Mouse (Mus musculus): ENCODE data around the gene Sprr2a2. TPM values are rescaled to one million over a fixed set of nuclear protein-coding genes. Genes with fewer than 3 reads are reported as not detected.
"Not testable (repeated sequence)": the region's sequence is repeated elsewhere in the genome, so short reads cannot be mapped to it uniquely, and the experiment has no call there.

The Sprr2a2 gene
- polyA plus RNA-seq, 2 experiments, result 9.7 to 10.2 TPM

GRCm38 (mm10) chr3:92280963-92281606 lies 65.4 kb downstream of the Sprr2a2 start:
- H3K9me3 ChIP-seq (ENCODE audit: control insufficient read depth, low read length); ATAC-seq (ENCODE audit: low FRiP score, low read depth); H3K27ac ChIP-seq (replicated peaks; ENCODE audit: low read depth, low read length); H3K27me3 ChIP-seq (ENCODE audit: control insufficient read depth, insufficient read depth, low read length); H3K9ac ChIP-seq (ENCODE audit: low read depth, low read length, severe bottlenecking); H3K4me1 ChIP-seq (ENCODE audit: control insufficient read depth, insufficient read depth, low read length); H3K36me3 ChIP-seq (ENCODE audit: control insufficient read depth, insufficient read depth, low read length); H3K4me3 ChIP-seq (replicated peaks; ENCODE audit: low read length); H3K4me2 ChIP-seq (replicated peaks; ENCODE audit: low read depth, low read length, severe bottlenecking); DNase-seq (ENCODE audit: low spot score): not testable (repeated sequence)
- 79% methylated on average over 5 of the region's 12 CpGs for WGBS

- H3K4me3 ChIP-seq (replicated peaks; ENCODE audit: low read length); DNase-seq (ENCODE audit: low spot score); H3K36me3 ChIP-seq (ENCODE audit: control insufficient read depth, insufficient read depth, low read length); H3K27ac ChIP-seq (replicated peaks; ENCODE audit: low read depth, low read length); H3K9me3 ChIP-seq (ENCODE audit: control insufficient read depth, low read length); H3K4me1 ChIP-seq (ENCODE audit: control insufficient read depth, insufficient read depth, low read length); H3K9ac ChIP-seq (ENCODE audit: low read depth, low read length, severe bottlenecking); H3K4me2 ChIP-seq (replicated peaks; ENCODE audit: low read depth, low read length, severe bottlenecking); ATAC-seq (ENCODE audit: low FRiP score, low read depth); H3K27me3 ChIP-seq (ENCODE audit: control insufficient read depth, insufficient read depth, low read length): not testable (repeated sequence)
- WGBS, result 68% methylated on average over 1 of the region's 1 CpGs
Observed at GRCm38 (mm10) chr3:92285101-92285500, 69.4 kb downstream of the Sprr2a2 start, which contains the start of gene Sprr2a3. TSS of gene Sprr2a3 (plus strand) at chr3:92285417.

GRCm38 (mm10) chr3:92288489-92288888 lies 72.8 kb downstream of the Sprr2a2 start:
- H3K9me3 ChIP-seq (ENCODE audit: control insufficient read depth, low read length); H3K27ac ChIP-seq (replicated peaks; ENCODE audit: low read depth, low read length); H3K4me1 ChIP-seq (ENCODE audit: control insufficient read depth, insufficient read depth, low read length); H3K9ac ChIP-seq (ENCODE audit: low read depth, low read length, severe bottlenecking); DNase-seq (ENCODE audit: low spot score); ATAC-seq (ENCODE audit: low FRiP score, low read depth); H3K27me3 ChIP-seq (ENCODE audit: control insufficient read depth, insufficient read depth, low read length); H3K4me2 ChIP-seq (replicated peaks; ENCODE audit: low read depth, low read length, severe bottlenecking); H3K4me3 ChIP-seq (replicated peaks; ENCODE audit: low read length); H3K36me3 ChIP-seq (ENCODE audit: control insufficient read depth, insufficient read depth, low read length): not testable (repeated sequence)
- WGBS, result 84% methylated on average over 4 of the region's 6 CpGs

Other genes starting within 250 kb of the Sprr2a2 start
- 1.0 and 1.3 TPM in 2 replicates for gene Pglyrp3, start 201.3 kb upstream of the Sprr2a2 start, polyA plus RNA-seq (2012; rRNA removed)
- 2.1 and 2.2 TPM in 2 replicates for gene Pglyrp3, start 201.3 kb upstream of the Sprr2a2 start, polyA plus RNA-seq (2014; fragmentation: Nextera tagmentation; extraction: Ambion mirVana)
- gene Lor, start 132.8 kb upstream of the Sprr2a2 start, polyA plus RNA-seq (2012; rRNA removed), result 9.0 and 9.7 TPM in 2 replicates
- gene Lor, start 132.8 kb upstream of the Sprr2a2 start, polyA plus RNA-seq (2014; fragmentation: Nextera tagmentation; extraction: Ambion mirVana), result 10.3 and 14.0 TPM in 2 replicates
- 0.09 and 0.29 TPM in 2 replicates for gene Prr9, start 92.0 kb upstream of the Sprr2a2 start, polyA plus RNA-seq (2012; rRNA removed)
- 3.0 and 6.2 TPM in 2 replicates for gene Prr9, start 92.0 kb upstream of the Sprr2a2 start, polyA plus RNA-seq (2014; fragmentation: Nextera tagmentation; extraction: Ambion mirVana)
- not detected in 2 replicates for gene Lelp1, start 73.2 kb upstream of the Sprr2a2 start, polyA plus RNA-seq (2012; rRNA removed)
- gene Lelp1, start 73.2 kb upstream of the Sprr2a2 start, polyA plus RNA-seq (2014; fragmentation: Nextera tagmentation; extraction: Ambion mirVana), result not detected in 2 replicates
- 0.19 and 0.29 TPM in 2 replicates for gene Sprr2a1, start 121 bp upstream of the Sprr2a2 start, polyA plus RNA-seq (2012; rRNA removed)
- gene Sprr2a1, start 121 bp upstream of the Sprr2a2 start, polyA plus RNA-seq (2014; fragmentation: Nextera tagmentation; extraction: Ambion mirVana), result 0.26 and 0.45 TPM in 2 replicates
- 0.63 TPM in 2 replicates for gene Sprr2a3, start 69.5 kb downstream of the Sprr2a2 start, polyA plus RNA-seq (2012; rRNA removed)
- gene Sprr2a3, start 69.5 kb downstream of the Sprr2a2 start, polyA plus RNA-seq (2014; fragmentation: Nextera tagmentation; extraction: Ambion mirVana), result 0.44 and 0.52 TPM in 2 replicates
- not detected in 2 replicates for gene Sprr2b, start 100.7 kb downstream of the Sprr2a2 start, polyA plus RNA-seq (2012; rRNA removed)
- not detected in 2 replicates for gene Sprr2b, start 100.7 kb downstream of the Sprr2a2 start, polyA plus RNA-seq (2014; fragmentation: Nextera tagmentation; extraction: Ambion mirVana)
- not detected in 2 replicates for gene Sprr2d, start 123.2 kb downstream of the Sprr2a2 start, polyA plus RNA-seq (2012; rRNA removed)
- not detected in 2 replicates for gene Sprr2d, start 123.2 kb downstream of the Sprr2a2 start, polyA plus RNA-seq (2014; fragmentation: Nextera tagmentation; extraction: Ambion mirVana)
- gene Sprr2e, start 136.2 kb downstream of the Sprr2a2 start, polyA plus RNA-seq (2012; rRNA removed), result not detected in 2 replicates
- gene Sprr2e, start 136.2 kb downstream of the Sprr2a2 start, polyA plus RNA-seq (2014; fragmentation: Nextera tagmentation; extraction: Ambion mirVana), result not detected in 2 replicates
- gene Sprr2f, start 149.3 kb downstream of the Sprr2a2 start, polyA plus RNA-seq (2012; rRNA removed), result 0.27 and 0.43 TPM in 2 replicates
- not detected in 2 replicates for gene Sprr2f, start 149.3 kb downstream of the Sprr2a2 start, polyA plus RNA-seq (2014; fragmentation: Nextera tagmentation; extraction: Ambion mirVana)
- gene Sprr2h, start 169.8 kb downstream of the Sprr2a2 start, polyA plus RNA-seq (2012; rRNA removed), result 0.09 TPM in 1 of 2 replicates, not detected in the other
- gene Sprr2h, start 169.8 kb downstream of the Sprr2a2 start, polyA plus RNA-seq (2014; fragmentation: Nextera tagmentation; extraction: Ambion mirVana), result 0.28 TPM in 1 of 2 replicates, not detected in the other
- not detected in 2 replicates for gene Sprr2i, start 192.1 kb downstream of the Sprr2a2 start, polyA plus RNA-seq (2012; rRNA removed)
- not detected in 2 replicates for gene Sprr2i, start 192.1 kb downstream of the Sprr2a2 start, polyA plus RNA-seq (2014; fragmentation: Nextera tagmentation; extraction: Ambion mirVana)
- gene Sprr2j-ps, start 202.2 kb downstream of the Sprr2a2 start, polyA plus RNA-seq (2012; rRNA removed), result not detected in 2 replicates
- gene Sprr2j-ps, start 202.2 kb downstream of the Sprr2a2 start, polyA plus RNA-seq (2014; fragmentation: Nextera tagmentation; extraction: Ambion mirVana), result 0.39 TPM in 1 of 2 replicates, not detected in the other
- 6.2 and 7.4 TPM in 2 replicates for gene Gm9774, start 213.5 kb downstream of the Sprr2a2 start, polyA plus RNA-seq (2012; rRNA removed)
- gene Gm9774, start 213.5 kb downstream of the Sprr2a2 start, polyA plus RNA-seq (2014; fragmentation: Nextera tagmentation; extraction: Ambion mirVana), result 5.1 and 5.9 TPM in 2 replicates
- not detected in 2 replicates for gene Sprr2k, start 216.7 kb downstream of the Sprr2a2 start, polyA plus RNA-seq (2012; rRNA removed)
- not detected in 2 replicates for gene Sprr2k, start 216.7 kb downstream of the Sprr2a2 start, polyA plus RNA-seq (2014; fragmentation: Nextera tagmentation; extraction: Ambion mirVana)
- 6.1 and 6.3 TPM in 2 replicates for gene Sprr1b, start 222.9 kb downstream of the Sprr2a2 start, polyA plus RNA-seq (2012; rRNA removed)
- gene Sprr1b, start 222.9 kb downstream of the Sprr2a2 start, polyA plus RNA-seq (2014; fragmentation: Nextera tagmentation; extraction: Ambion mirVana), result 8.4 and 15.7 TPM in 2 replicates
- gene Sprr3, start 242.8 kb downstream of the Sprr2a2 start, polyA plus RNA-seq (2012; rRNA removed), result not detected in 2 replicates
- gene Sprr3, start 242.8 kb downstream of the Sprr2a2 start, polyA plus RNA-seq (2014; fragmentation: Nextera tagmentation; extraction: Ambion mirVana), result 0.25 TPM in 1 of 2 replicates, not detected in the other

Measured in limb, embryonic 14.5 days (tissue).